Mouse (Mus musculus): ENCODE results near the gene Psmd5. TPM values are rescaled to one million over a fixed set of nuclear protein-coding genes. Genes with fewer than 3 reads are reported as not detected.

Gene Psmd5
- 10 to 100 TPM; 11.0 to 18.6 (median 15.5) TPM for total RNA-seq (2022)

DNA sequence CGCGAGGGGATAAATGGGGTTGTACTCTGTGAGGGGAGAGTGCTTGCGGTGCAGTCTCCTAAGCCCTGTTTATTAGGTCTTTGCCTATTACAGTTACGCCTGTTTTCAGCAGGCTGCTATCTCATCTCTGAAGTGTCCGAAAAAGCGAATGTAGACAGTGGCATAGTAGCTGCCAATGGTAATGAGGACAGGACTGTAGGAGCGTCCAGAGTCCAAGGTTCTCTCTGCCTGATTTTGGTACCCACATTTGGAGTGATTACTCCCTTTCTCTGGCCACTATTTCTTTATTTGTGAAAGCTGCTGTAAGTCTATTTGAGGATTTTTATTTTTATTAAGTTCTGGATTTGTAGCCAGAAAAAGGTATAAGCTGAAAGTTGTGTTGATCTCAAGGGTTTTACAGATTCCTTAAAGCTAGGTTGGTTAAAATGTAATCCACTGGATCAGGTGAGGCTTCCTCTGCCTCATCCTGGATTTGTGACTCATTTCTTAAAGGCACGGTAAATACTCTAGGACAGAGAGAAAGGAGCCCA is at the start of gene Psmd5:
Gene Psmd5, minus strand, starts transcription at position 153 of the 530 bp plus-strand sequence.
- DNase-seq (ENCODE audit: low spot score in 2 of 2) = no peak

DNA sequence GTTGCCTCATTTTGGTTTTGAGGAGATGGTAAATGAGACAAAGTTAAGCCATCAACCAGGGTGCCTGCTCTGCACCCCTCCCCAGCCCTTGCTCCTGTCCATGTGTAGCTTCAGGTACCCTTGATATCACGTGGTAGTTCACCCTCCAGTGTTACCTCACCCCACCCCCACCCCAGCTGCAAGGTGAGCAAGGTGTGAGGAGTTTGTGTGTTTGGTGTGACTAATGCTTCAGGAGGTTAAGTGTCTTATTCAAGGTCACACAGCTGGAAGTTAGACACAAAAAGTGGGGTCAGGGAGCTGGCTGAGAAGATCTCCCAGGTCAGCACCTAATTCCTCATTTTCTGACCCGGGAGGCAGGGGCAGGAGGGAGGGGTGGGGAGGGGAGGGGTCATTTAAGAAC is 48.0 kb upstream of the Psmd5 start:
- no peak for DNase-seq (ENCODE audit: low spot score in 2 of 2)

DNA sequence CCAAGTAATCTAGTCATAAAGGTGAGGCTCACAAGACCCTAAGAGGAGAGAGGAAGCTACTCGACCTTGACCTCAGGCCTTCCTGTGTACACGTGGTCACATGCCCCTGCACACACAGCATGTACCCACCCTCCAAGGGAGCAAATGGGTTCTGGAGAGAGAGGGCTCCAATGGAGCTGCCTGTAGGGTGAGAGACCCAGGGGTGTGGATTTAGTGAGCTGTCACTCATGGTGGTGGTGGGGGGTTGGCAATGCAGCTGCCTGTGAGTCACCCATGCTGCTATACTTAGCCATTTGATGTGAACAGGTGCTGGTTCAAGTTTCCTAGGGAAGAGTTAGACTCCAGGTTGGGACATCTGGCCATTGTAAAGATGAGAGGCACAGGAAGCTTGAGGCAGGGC is 45.4 kb upstream of the Psmd5 start:
- DNase-seq (ENCODE audit: low spot score in 2 of 2) = no peak

DNA sequence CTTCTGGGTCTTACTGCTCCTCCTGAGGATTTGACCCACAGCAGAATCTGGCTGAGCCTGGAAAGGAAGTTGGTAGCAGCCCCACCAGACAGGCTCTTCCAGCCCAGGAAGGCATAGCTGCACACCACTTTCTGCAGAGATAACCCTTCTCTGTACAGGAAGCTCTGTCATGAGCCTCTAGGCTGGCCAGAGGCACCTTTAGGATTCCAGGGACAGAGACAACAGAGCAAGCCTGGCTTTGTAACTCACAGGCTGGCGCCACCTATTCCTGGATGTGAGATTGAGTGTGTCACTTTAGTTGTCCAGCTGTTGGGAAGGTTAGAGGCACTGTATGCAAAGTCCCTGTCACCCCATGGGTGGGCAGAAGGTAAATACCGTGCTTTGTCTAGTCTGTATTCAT is 40.3 kb upstream of the Psmd5 start:
- no peak for DNase-seq (ENCODE audit: low spot score in 2 of 2)

- no peak for DNase-seq (ENCODE audit: low spot score in 2 of 2)
Observed at GRCm38 (mm10) chr2:34914823-34915082, 40.0 kb upstream of the Psmd5 start.

- no peak for DNase-seq (ENCODE audit: low spot score in 2 of 2)
Observed at GRCm38 (mm10) chr2:34914069-34914822, 39.5 kb upstream of the Psmd5 start.

- no peak for DNase-seq (ENCODE audit: low spot score in 2 of 2)
Observed at GRCm38 (mm10) chr2:34913218-34914068, 38.7 kb upstream of the Psmd5 start, which contains the start of gene Phf19. Gene Phf19, minus strand, starts transcription at chr2:34914026.

DNA sequence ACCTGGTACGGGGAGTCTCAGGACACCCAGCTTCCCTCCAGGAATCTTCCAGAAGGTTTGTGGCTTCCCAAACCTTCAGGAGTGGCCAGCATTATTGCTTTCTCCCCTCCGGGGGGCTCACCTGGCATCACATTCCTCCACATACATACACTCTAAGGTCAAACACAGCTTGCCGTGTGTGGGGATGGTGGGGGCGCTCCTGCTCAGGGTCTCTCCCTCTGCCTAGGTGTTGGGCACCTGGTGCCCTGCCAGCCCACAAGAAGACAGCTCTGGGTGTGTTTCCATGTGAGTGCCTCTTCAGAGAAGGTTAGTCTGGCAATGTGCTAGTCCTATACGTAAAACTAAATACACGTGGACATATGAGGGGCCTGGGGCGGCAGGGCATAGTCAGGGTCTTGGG is 37.8 kb upstream of the Psmd5 start:
- DNase-seq (ENCODE audit: low spot score in 2 of 2) = no peak

DNA sequence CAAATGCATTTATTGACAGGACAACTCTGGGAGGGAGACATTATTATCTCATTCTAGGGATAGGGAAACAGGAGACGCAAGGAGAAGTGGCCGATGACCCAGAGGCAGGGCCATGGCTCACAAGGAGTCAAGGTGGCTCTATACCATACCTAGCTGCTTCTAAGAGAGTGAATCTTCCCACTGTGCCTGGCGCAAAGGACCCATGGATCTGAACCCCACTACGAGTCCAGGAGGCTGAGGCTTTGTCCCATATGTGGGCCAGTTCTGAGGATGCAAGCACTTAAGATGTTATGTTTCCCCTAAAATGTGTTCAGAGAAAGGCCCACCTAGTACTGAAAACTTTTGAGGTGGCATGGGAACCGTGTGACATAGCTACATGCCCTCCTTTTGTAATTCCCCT is 37.1 kb upstream of the Psmd5 start:
- DNase-seq (ENCODE audit: low spot score in 2 of 2) = no peak

GRCm38 (mm10) chr2:34909719-34910118 is 35.0 kb upstream of the Psmd5 start:
- no peak for DNase-seq (ENCODE audit: low spot score in 2 of 2)

DNA sequence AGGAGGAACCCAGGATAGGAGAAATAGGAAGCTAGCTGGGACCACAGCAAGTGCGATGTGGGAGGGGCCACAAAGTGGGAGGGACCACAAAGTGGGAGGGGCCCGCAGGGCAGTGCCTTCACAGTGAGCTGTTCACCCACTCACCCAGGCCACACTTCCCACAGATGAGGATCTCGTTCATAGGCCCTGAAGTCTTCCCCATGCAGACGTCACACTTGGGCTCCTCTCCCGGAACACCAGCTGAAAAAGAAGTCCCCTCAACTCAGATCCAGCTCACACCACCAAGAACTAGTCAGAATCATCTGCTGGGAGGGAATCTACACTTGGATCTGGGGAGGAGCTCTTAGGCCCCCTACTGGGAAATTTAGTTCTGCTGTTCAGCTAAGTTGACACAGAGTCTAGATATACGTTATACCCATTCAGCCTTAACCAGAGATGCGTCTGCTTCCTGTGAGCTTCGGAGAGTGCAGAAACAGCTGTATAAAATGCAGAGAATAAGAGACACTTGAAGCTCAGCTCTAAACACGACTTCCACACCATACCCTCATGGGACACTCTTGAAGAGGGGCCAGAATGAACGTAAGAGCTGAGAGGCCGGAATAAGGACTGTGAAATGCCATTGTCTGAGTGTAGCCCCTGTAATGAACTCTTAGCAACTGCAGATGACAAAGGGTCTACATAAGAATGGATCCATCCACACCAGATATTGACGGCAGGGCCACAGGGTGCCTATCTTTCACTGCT is 32.3 kb upstream of the Psmd5 start:
- peak; percentile 50 to 55 for DNase-seq (ENCODE audit: low spot score in 2 of 2)

DNA sequence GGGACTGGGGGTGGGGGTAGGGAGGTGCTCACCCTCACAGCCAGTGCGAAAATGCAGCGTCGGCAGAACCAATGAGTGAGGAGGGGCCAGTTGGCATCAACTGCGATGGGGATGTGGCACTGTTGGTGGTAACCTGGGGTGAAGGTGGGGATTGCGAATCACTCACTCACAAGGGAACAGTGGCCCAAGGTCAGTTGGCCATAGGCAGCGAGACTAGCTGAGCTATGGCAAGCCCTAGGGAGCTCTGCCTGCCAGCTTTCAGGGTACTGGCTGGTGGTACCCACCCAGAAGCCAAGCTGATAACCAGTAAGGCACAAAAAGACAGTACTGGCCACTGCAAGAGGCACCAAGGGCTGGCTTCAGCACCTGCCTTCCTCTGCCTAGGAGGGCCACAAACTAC is 31.7 kb upstream of the Psmd5 start:
- no peak for DNase-seq (ENCODE audit: low spot score in 2 of 2)

GRCm38 (mm10) chr2:34904849-34905542 is 30.2 kb upstream of the Psmd5 start:
- peak; percentile 99 to 100 for DNase-seq (ENCODE audit: low spot score in 2 of 2)

DNA sequence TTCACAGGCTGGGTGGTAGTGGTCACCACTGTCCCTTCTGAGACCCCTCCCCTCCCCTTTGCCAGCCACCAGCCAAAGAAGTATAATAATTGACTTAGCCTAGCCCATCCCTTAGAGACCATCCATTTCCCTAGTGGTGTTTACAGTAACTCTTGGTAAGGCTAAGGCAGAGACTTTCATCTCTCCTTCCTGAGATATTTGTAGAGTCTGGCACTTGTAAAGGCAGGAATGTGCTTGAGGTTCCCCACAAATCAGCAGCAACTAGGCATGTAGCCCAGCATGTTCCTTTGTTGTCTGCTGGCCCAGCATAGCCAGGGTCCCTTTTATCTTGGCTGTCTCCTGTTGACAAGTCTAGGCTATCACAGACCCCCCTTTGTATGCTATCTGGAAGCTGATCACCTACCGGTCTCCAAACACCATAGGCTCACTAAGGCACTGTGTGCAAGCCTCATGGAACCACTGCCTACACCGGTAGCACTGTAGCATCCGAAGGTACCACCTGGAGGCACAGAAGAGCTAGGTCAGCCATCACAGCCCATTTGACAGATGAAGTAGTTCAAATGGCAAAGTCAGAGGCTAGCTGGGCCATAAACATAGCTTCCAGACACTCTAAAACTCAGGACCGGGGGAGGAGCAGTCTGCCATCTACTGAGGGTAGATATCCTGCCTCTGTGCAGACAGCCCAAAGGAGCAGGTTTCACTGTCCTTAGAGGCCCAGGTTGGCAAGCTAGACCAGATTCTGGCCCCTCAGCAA is 29.1 kb upstream of the Psmd5 start:
- DNase-seq (ENCODE audit: low spot score in 2 of 2) = no peak

DNA sequence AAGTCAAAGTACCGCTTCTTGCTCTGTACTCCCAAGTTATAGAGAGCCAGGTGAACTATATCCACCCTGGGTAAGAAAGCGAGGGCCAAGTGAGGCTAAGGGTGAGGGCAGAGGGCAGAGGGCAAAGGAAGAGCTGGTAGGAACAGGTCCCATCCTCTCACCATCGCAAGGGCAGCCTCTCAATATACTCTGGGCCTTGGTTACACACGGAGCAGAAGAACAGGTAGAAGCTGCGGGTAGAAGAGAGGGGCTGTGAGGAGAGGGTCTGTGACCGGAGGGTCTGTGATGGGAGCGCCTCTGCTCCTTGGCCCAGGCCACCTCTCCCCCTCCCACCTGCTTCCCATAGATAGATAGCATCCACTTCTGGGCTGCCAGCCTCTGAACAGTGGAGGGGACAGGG is 28.4 kb upstream of the Psmd5 start:
- DNase-seq (ENCODE audit: low spot score in 2 of 2) = no peak

GRCm38 (mm10) chr2:34902731-34903130 is 28.0 kb upstream of the Psmd5 start:
- no peak for DNase-seq (ENCODE audit: low spot score in 2 of 2)

DNA sequence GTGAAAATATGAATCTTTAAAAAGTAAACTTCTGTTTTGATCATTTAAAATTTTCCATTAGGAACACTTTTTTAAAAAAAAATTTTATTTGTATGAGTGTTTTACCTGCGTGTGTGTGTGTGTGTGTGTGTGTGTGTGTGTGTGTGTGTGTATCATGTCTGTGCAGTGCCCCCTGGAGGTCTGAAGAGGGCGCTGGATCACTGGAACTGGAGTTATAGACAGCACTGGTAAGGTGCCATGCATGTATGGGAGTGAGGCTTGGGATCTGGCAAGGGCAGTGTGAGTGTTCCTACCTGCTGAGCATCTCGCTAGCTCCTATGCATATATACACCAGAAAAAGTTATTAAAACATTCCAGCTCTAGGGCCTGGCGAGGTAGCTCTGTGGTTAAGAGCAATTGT is 27.0 kb upstream of the Psmd5 start:
- DNase-seq (ENCODE audit: low spot score in 2 of 2) = no peak

DNA sequence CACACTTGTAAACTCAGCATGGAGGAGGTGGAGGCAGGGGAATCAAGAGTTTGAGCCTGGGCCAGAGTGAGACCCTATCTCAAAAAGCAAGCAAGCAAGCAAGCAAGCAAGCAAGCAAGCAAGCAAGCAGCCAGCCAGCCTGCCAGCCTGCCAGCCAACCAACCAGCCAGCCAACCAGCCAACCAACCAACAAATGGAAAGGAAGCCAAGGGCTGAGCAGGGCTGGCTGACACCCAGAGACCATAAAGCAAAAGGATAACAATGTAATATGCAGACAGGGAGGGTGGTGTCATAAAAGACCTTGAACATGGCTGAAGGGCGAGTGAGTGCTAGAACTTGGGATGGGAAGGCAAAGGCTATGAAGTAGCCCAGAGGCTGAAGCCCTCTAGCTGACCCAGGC is 25.6 kb upstream of the Psmd5 start:
- DNase-seq (ENCODE audit: low spot score in 2 of 2) = no peak

DNA sequence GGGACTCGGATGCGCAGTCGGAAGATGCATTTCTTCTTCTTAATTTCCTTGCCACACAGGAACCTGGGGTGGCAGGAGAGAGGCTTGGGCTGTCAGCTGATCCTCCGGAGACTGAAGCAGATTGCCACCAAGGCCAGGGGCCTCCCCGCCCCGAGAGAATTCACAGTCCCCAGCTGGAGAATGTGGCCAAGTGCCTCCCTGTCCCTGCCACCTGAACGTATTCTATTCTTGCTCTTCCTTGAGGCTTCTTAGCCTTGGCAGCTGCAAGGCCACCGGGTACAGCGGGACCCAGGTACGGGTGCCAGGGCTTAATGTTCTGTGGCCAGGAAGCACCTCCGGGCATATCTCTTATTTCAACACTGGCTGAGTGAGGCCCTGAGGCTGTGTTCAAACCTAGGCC is 24.9 kb upstream of the Psmd5 start:
- no peak for DNase-seq (ENCODE audit: low spot score in 2 of 2)

DNA sequence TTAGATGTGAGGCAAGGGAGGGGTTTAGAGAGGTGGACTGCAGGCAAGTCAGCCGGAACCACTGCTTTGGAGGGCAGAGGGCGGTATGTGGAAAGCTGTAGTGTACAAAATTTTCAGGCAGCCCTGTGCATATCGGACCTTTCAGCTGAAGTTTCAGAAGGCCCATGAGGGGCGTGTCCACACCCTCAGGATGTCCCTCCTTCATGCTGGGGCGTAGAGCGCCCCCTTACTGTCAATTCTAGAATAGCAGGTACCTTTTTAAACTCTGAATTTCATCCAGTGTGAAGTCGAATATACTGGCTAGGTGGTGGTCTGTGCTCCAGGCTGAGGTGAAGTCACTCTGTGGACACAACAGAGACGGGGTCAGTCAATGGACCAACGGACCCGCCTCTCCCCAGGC is 23.1 kb upstream of the Psmd5 start:
- no peak for DNase-seq (ENCODE audit: low spot score in 2 of 2)

All from gastrocnemius, adult 8-10 months (tissue).